Mouse (Mus musculus) lung, embryonic 15.5 days (tissue): Measurements from ENCODE around the gene Fads2. TPM values are rescaled to one million over a fixed set of nuclear protein-coding genes. Genes with fewer than 3 reads are reported as not detected.
"Not testable (repeated sequence)": the region's sequence is repeated elsewhere in the genome, so short reads cannot be mapped to it uniquely, and the experiment has no call there.

Experiments used
- ATAC-seq: fragments of 200-750 bp; cut with Nextera tagmentation; 2 replicates; pipeline ENCODE4 v1.8.0; 2017; ENCODE audit warnings: moderate number of reproducible peaks, borderline replicate concordance; ENCODE audit not compliant: low FRiP score, low TSS enrichment; ENCODE audit errors: extremely low read depth
- H3K27ac ChIP-seq: fragments of 300-500 bp; sonication (generic); 2 replicates; pipeline ENCODE4 v1.5.1; 2015; ENCODE audit warnings: moderate library complexity, mild to moderate bottlenecking, inconsistent platforms
- H3K27me3 ChIP-seq: fragments of 300-500 bp; sonication (generic); 2 replicates; pipeline ENCODE4 v1.6.1; 2015; ENCODE audit warnings: inconsistent platforms
- H3K36me3 ChIP-seq: fragments of 300-500 bp; sonication (generic); 2 replicates; pipeline ENCODE4 v1.6.1; 2015; ENCODE audit warnings: inconsistent platforms
- H3K4me1 ChIP-seq: fragments of 300-500 bp; sonication (generic); 2 replicates; pipeline ENCODE4 v1.6.1; 2015; ENCODE audit warnings: inconsistent platforms
- H3K4me2 ChIP-seq: fragments of 300-500 bp; sonication (generic); 2 replicates; pipeline ENCODE4 v1.6.1; 2015; ENCODE audit warnings: inconsistent platforms, mild to moderate bottlenecking, moderate library complexity
- H3K4me3 ChIP-seq: fragments of 300-500 bp; sonication (generic); 2 replicates; pipeline ENCODE4 v1.5.1; 2015; ENCODE audit warnings: mild to moderate bottlenecking, inconsistent platforms
- H3K9ac ChIP-seq: fragments of 300-500 bp; sonication (generic); 2 replicates; pipeline ENCODE4 v1.6.1; 2015; ENCODE audit warnings: inconsistent platforms
- H3K9me3 ChIP-seq: fragments of 300-500 bp; sonication (generic); 2 replicates; pipeline ENCODE4 v1.6.1; 2016; ENCODE audit warnings: inconsistent platforms
- WGBS: fragments of 180-500 bp; shearing (Covaris S2); methylation state at CpG from one replicate; pipeline ENCODE4 v1.1.7; 2015; 5-methylcytosine and 5-hydroxymethylcytosine counted together
- polyA plus RNA-seq: library from polyadenylated mRNA; unstranded; fragments of >200 nt; fragmentation: Nextera tagmentation; extraction: Ambion mirVana; gene quantifications from 2 replicates; pipeline ENCODE4 v1.2.1, GENCODE M21; 2015

Gene Fads2
- 98.0 and 99.3 TPM in 2 replicates for polyA plus RNA-seq

DNA sequence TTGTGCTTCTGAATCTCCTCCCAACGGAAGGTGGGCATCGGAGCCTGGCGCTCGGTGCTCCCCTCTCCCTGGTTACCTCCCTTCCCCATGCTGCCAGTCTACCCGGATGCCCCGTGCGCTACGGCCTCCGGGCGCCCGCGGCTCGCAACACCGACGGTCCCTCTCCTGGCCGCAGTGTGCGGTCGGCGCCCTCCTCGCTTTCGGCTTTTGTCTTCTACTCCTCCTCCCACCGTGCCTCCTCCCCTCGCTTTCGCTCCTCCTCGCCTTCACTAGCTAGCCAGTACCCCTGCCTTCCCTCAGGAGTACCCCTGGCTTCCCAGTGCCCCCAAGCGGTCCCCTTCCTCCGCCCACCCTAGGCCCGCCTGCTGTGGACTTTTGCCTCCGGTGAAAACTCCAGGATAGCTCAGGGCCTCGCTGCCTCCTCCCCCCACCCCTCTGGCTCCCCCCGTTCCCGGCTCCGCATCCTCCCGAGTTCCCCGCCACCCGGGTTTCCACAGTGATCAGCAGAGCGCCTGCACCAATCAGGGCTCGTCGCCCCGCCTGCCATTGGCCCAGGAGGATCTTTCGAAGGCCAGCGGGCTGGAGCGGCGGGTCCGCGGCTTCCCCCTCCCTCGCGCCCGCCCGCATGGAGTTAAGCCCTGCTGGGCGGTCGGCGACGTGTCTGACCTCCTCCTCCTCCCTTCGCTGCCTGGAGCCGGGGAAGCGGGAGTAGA is at the start of gene Fads2:
Gene Fads2 (minus strand): TSS at position 406 of the 713 bp plus-strand sequence.
- WGBS, result under 1% methylated on average over 57 of the region's 57 CpGs
- Histone ChIP-seq H3K4me3 (peak within 1 kb of the TSS; percentile 72), H3K27me3 (no peaks in the 10 kb centered on the region), H3K9ac (peak within 1 kb of the TSS; percentile 80), H3K9me3 (no peaks in the 10 kb centered on the region), H3K27ac (peak within 1 kb of the TSS; percentile 95), H3K4me1 (peaks cover 32% of the 10 kb centered on the region), H3K36me3 (peaks cover under 1% of the 10 kb centered on the region; the same call in 1 of the 2 replicates), H3K4me2 (peak within 1 kb of the TSS; percentile 66)
- ATAC-seq, result peak; percentile 94

- ATAC-seq, result no peak
- Histone ChIP-seq H3K4me2 (no peak overlapping the region), H3K27ac (no peak overlapping the region), H3K4me1 (no peaks in the 10 kb centered on the region), H3K36me3 (no peaks in the 10 kb centered on the region), H3K9ac (no peak overlapping the region), H3K4me3 (no peak overlapping the region), H3K27me3 (no peaks in the 10 kb centered on the region), H3K9me3 (no peaks in the 10 kb centered on the region)
- 53% methylated on average over 3 of the region's 3 CpGs for WGBS
Measured at GRCm38 (mm10) chr19:10149189-10149588, 47.6 kb upstream of the Fads2 start.

DNA sequence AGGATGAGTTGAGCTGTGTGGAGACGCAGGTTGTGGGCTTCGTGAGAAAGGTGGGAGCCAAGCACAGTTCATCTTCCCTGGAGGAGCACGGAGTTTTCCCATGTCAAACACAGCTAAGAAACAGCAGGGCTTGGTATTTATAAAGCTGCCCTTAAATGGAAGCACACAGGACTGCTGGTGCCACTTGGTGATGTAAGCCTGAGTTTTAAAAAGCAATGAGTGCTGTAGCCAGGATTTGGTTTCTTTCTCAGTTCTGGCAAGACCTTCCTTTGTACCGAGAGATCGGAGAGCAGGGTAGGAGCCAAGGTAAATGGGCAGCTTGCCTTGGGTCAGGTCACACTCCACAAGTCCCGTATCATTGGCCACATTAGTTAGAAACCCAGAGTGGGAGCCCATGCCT is 47.0 kb upstream of the Fads2 start:
- no peaks in the 10 kb centered on the region for H3K4me1 ChIP-seq
- H3K27ac ChIP-seq, result no peak overlapping the region
- no peak for ATAC-seq
- 70% methylated on average over 6 of the region's 6 CpGs for WGBS
- no peak overlapping the region for H3K4me3 ChIP-seq
- no peaks in the 10 kb centered on the region for H3K9me3 ChIP-seq
- H3K9ac ChIP-seq, result no peak overlapping the region
- no peaks in the 10 kb centered on the region for H3K27me3 ChIP-seq
- H3K36me3 ChIP-seq, result no peaks in the 10 kb centered on the region
- H3K4me2 ChIP-seq, result no peak overlapping the region

- no peak overlapping the region for H3K9ac ChIP-seq
- no peaks in the 10 kb centered on the region for H3K4me1 ChIP-seq
- no peak overlapping the region for H3K4me3 ChIP-seq
- H3K27me3 ChIP-seq, result no peaks in the 10 kb centered on the region
- no peak for ATAC-seq
- H3K36me3 ChIP-seq, result no peaks in the 10 kb centered on the region
- no peak overlapping the region for H3K4me2 ChIP-seq
- 32% methylated on average over 4 of the region's 4 CpGs for WGBS
- H3K9me3 ChIP-seq, result no peaks in the 10 kb centered on the region
- no peak overlapping the region for H3K27ac ChIP-seq
Measured at GRCm38 (mm10) chr19:10144464-10144863, 42.9 kb upstream of the Fads2 start.

GRCm38 (mm10) chr19:10143667-10144066 is 42.1 kb upstream of the Fads2 start:
- H3K4me3 ChIP-seq, result no peak overlapping the region
- H3K27me3 ChIP-seq, result no peaks in the 10 kb centered on the region
- no peak overlapping the region for H3K9ac ChIP-seq
- H3K4me1 ChIP-seq, result no peaks in the 10 kb centered on the region
- ATAC-seq, result no peak
- 41% methylated on average over 2 of the region's 2 CpGs for WGBS
- H3K27ac ChIP-seq, result no peak overlapping the region
- H3K4me2 ChIP-seq, result no peak overlapping the region
- no peaks in the 10 kb centered on the region for H3K36me3 ChIP-seq
- no peaks in the 10 kb centered on the region for H3K9me3 ChIP-seq

DNA sequence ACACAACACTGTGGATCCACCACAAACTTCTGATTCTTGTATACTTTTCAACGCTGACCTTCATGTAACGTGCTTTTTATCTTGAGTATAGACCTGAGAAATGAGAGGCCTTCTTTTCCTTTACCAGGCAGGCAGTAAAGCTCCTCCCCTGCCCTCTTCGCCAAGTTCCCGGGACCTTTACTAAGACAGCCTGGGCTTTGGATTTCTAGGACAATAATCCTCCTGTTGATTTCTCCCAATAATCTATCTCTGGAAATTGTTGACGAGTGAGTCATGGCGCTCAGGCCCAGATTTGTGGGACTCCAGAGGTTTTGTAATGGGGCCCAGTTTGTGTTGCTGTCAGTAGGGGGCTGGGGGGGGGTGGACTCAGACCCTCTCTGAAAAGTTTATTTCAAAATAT is 38.2 kb upstream of the Fads2 start:
- H3K4me1 ChIP-seq, result peaks cover 9% of the 10 kb centered on the region; the same call in 1 of the 2 replicates
- 83% methylated on average over 6 of the region's 6 CpGs for WGBS
- no peak for ATAC-seq
- no peaks in the 10 kb centered on the region for H3K9me3 ChIP-seq
- no peaks in the 10 kb centered on the region for H3K27me3 ChIP-seq
- H3K9ac ChIP-seq, result no peak overlapping the region
- H3K27ac ChIP-seq, result no peak overlapping the region
- no peak overlapping the region for H3K4me2 ChIP-seq
- H3K4me3 ChIP-seq, result no peak overlapping the region
- no peaks in the 10 kb centered on the region for H3K36me3 ChIP-seq

DNA sequence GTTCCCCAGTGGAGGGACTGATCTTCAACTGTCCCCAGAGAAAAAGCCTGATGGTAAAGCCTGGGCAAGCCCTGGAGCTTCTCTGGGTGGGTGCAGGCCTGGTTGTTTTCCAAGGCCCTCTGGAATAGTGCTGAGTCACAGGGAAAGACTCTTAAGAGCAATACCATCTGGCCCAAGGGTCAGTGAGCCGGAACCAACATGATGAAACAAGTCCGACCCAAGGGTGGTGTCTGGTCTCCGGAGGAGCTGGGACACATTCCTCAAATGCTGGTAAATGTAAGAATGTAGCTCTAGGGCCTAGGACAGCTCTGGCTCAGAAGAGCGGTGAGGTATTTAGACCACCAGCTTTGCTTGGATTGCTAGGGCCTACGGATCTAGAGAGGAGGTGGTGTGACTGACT is 35.9 kb upstream of the Fads2 start:
- H3K27ac ChIP-seq, result no peak overlapping the region
- WGBS, result 69% methylated on average over 5 of the region's 5 CpGs
- H3K9ac ChIP-seq, result no peak overlapping the region
- peaks cover 16% of the 10 kb centered on the region; the same call in 1 of the 2 replicates for H3K4me1 ChIP-seq
- H3K4me2 ChIP-seq, result no peak overlapping the region
- no peak overlapping the region for H3K4me3 ChIP-seq
- H3K36me3 ChIP-seq, result no peaks in the 10 kb centered on the region
- no peaks in the 10 kb centered on the region for H3K27me3 ChIP-seq
- no peak for ATAC-seq
- no peaks in the 10 kb centered on the region for H3K9me3 ChIP-seq

DNA sequence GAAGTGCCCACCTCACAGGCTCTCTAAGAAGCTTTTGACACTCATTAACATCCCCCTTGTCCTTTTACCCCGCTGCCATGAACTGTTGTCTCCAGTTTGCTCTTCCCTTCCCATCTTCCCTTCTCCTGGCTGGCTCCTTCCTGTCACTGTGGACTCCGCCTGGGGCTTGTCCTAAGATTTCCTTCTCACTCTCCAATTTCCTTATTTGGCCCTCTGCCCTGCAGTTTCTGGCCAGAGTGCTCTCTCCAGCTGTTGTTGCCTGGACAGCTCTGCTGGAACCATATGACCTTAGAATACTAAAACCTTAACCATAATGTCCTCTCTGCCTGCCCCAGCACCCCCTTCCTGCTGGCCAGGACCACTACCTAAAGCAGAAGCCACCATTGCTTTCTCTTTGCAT is 33.1 kb upstream of the Fads2 start:
- WGBS, result 22% methylated on average over 2 of the region's 2 CpGs
- no peaks in the 10 kb centered on the region for H3K27me3 ChIP-seq
- no peaks in the 10 kb centered on the region for H3K36me3 ChIP-seq
- no peaks in the 10 kb centered on the region for H3K9me3 ChIP-seq
- peak; percentile 93 for ATAC-seq
- peak overlapping the region; percentile 77 for H3K27ac ChIP-seq
- peaks cover 16% of the 10 kb centered on the region; the same call in 1 of the 2 replicates for H3K4me1 ChIP-seq
- no peak overlapping the region for H3K9ac ChIP-seq
- H3K4me3 ChIP-seq, result no peak overlapping the region
- H3K4me2 ChIP-seq, result no peak overlapping the region; the same call in 1 of the 2 replicates

GRCm38 (mm10) chr19:10129547-10129946 is 28.0 kb upstream of the Fads2 start:
- not testable (repeated sequence) for H3K4me3 ChIP-seq, ATAC-seq, H3K9me3 ChIP-seq, H3K27ac ChIP-seq, H3K36me3 ChIP-seq, H3K27me3 ChIP-seq, H3K4me2 ChIP-seq, H3K9ac ChIP-seq
- 0 out of 2 replicates have a peak, but pooled peaks cover 12% of the 10 kb centered on the region for H3K4me1 ChIP-seq
- WGBS, result 69% methylated on average over 7 of the region's 7 CpGs

DNA sequence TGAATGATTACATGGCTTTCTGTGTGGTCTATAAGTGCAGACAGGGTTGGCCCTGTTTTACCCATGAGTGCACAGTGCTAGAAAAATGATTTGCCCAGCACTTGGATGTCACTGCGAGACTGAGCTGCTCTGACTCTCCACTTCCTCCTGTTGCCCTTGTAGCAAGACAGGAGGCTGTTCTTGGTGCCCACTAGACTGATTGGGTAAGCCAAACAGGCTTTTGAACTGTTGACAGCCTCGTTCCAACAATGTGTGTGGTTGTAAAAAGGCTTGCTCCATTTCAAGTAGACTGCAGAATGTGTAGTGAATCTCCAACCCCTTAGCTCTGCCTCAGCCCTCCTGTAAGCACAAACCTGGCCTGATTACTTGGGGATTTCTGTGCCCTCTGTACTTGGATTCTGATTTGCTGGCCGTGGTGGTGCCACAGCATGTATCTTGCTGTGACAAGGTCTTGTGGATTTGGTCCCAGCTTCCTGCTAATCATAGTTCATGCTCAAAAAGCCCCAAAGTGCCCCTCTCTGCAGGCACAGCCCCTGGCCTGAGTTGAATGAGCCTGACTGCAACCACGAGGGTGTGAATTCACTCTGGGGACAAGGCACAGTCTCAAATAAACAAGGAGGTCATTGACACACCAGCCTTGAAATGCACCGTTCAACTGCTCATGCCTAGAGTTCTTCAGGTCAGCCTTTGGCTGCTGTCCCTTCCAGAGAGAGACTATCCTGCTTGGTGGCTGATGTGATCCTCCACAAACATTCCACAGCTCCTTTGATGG is 25.1 kb upstream of the Fads2 start:
- no peaks in the 10 kb centered on the region for H3K27me3 ChIP-seq
- H3K4me2 ChIP-seq, result no peak overlapping the region
- H3K9ac ChIP-seq, result no peak overlapping the region
- no peak overlapping the region for H3K27ac ChIP-seq
- 0 out of 2 replicates have a peak, but pooled peaks cover 5% of the 10 kb centered on the region for H3K4me1 ChIP-seq
- no peaks in the 10 kb centered on the region for H3K9me3 ChIP-seq
- H3K36me3 ChIP-seq, result no peaks in the 10 kb centered on the region
- no peak overlapping the region for H3K4me3 ChIP-seq
- no peak; the same call in 1 of the 2 replicates for ATAC-seq
- WGBS, result 30% methylated on average over 5 of the region's 5 CpGs

DNA sequence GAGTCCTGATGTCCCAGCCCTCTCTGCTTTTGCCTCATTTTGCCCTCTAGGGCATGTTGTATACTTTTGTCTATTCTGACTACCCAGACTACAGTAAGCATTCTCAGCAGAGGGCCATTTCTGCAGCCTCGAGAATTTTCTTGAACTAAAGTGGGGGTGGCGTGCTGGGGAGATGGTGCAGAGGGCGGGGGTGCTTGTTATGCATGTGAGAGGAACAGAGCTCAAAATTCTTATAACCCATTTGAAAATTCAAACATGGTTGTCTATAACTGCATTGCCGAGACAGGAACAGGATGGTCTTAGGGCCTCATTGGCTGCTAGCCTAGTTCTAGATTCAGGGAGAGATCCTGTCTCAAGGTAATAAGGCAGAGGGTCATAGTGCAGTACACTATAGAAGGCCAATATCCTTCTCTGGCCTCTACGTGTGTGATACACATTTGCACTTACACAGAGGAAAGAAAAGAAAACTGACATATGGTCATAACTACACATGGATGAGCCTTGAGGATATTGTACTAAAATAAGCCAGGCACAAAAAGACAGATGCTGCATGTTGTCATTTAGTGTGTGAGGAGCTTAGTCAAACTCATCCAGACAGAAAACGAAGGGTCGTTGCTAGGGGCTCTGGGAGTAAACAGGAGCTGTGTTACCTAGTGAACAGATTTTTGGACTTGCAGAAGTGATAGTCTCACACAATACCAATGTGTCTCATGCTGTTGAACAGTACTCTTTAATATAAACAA is 22.5 kb upstream of the Fads2 start:
- 0 out of 2 replicates have a peak, but pooled peaks cover 5% of the 10 kb centered on the region for H3K4me1 ChIP-seq
- H3K36me3 ChIP-seq, result no peaks in the 10 kb centered on the region
- 66% methylated on average over 7 of the region's 7 CpGs for WGBS
- H3K27ac ChIP-seq, result no peak overlapping the region
- H3K9ac ChIP-seq, result no peak overlapping the region
- ATAC-seq, result no peak
- H3K4me3 ChIP-seq, result no peak overlapping the region
- no peak overlapping the region for H3K4me2 ChIP-seq
- H3K27me3 ChIP-seq, result no peaks in the 10 kb centered on the region
- no peaks in the 10 kb centered on the region for H3K9me3 ChIP-seq
